Mouse (Mus musculus): ENCODE results near the gene Hist1h2be.
"Not testable (repeated sequence)": the region's sequence is repeated elsewhere in the genome, so short reads cannot be mapped to it uniquely, and the experiment has no call there.

Hist1h2be gene

DNA sequence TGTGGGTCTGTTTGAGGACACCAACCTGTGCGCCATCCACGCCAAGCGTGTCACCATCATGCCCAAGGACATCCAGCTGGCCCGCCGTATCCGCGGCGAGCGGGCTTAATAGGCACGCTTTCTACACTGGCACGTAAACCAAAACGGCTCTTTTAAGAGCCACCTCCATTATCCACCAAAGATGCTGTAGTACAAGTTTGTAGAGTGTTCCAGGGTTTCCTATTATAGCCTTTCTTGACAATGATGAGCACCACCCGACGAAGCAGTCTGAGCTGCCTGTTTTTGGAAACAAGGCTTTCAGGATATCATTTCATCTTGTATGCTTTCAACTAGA is 76.2 kb downstream of the Hist1h2be start:
- DNase-seq: peak; percentile 50

- peak; percentile 82 for DNase-seq
Measured at GRCm38 (mm10) chr13:23543965-23544786, 76.7 kb downstream of the Hist1h2be start, which contains the start of gene Hist1h3f. Gene Hist1h3f (plus strand): TSS chr13:23544052.

DNA sequence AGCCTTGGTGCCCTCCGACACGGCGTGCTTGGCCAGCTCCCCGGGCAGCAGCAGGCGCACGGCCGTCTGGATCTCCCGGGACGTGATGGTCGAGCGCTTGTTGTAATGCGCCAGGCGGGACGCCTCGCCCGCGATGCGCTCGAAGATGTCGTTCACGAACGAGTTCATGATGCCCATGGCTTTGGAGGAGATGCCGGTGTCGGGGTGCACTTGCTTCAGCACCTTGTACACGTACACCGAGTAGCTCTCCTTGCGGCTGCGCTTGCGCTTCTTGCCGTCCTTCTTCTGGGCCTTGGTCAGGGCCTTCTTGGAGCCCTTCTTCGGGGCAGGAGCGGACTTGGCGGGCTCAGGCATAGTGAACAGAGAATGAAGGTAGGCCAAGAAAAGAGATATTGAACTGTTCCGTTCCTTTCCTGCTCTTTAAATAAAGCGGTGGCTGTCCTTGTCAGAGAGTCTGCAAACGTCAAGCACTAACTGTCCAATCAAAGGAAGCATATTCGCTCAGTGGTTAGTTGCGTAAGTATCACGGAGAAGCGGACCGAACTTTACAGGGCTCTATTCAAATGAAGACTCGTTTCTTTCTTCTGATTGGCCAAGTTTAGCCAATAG is 77.8 kb downstream of the Hist1h2be start, which contains the start of gene Hist1h2bh:
Hist1h2bh (minus strand) TSS at position 394 of the 609 bp plus-strand sequence.
- DNase-seq: peak; percentile 81

GRCm38 (mm10) chr13:23542225-23542980 is 78.5 kb downstream of the Hist1h2be start:
- not testable (repeated sequence) for DNase-seq

GRCm38 (mm10) chr13:23541497-23541896 is 79.4 kb downstream of the Hist1h2be start:
- DNase-seq: no peak

GRCm38 (mm10) chr13:23539821-23540220 is 81.1 kb downstream of the Hist1h2be start:
- DNase-seq: not testable (repeated sequence)

- no peak for DNase-seq
Measured at GRCm38 (mm10) chr13:23538249-23538648, 82.7 kb downstream of the Hist1h2be start.

GRCm38 (mm10) chr13:23537006-23537710 is 83.8 kb downstream of the Hist1h2be start:
- DNase-seq: no peak

- no peak for DNase-seq
Measured at GRCm38 (mm10) chr13:23536076-23536822, 84.7 kb downstream of the Hist1h2be start.

- peak; percentile 89 for DNase-seq
Measured at GRCm38 (mm10) chr13:23535137-23536075, 85.5 kb downstream of the Hist1h2be start, which contains the start of gene Hist1h3g. Gene Hist1h3g (plus strand): TSS chr13:23535422.

DNA sequence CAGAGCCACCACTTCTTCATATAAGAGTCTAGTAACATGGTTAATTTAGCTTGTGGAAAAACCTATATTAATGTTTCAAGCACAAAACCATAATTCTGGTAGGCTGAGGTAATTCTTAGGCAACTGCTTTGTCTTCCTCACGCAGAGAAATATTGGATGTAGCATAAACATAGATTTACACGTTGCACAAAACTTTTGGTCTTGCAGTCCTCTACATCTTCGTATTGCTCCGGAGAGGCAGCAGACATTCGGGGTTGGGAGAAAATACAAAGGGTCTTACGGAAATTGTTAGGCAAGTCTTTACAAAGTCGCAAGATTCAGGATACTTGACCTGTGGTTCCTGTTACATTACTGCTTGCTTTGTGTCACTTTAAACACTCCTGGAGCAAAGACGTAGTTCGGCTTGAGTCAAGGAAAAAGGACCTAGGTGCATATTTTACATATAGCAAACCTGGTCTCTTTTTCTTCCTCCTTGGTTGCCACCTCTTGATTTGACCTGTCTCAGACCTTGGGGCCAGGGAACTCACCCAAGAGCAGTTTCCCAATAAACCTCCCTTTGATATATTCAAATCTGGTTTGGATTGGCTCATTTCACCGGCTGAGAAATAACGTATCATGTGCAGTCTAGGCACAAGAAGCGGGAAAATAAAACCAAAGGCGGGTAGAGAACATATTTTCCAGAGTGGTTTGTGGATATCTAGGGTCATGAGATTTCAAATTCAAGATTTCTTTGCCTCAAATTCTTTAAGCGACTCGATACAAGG is 86.4 kb downstream of the Hist1h2be start:
- DNase-seq: peak; percentile 39
